Mouse (Mus musculus) heart, embryonic 11.5 days (tissue): ENCODE results near the gene Rbm43. TPM values are rescaled to one million over a fixed set of nuclear protein-coding genes. Genes with fewer than 3 reads are reported as not detected.

Experiments
- ATAC-seq: fragments of 200-750 bp; cut with Nextera tagmentation; replicated peaks from 2 replicates; pipeline ENCODE4 v1.8.0; 2017; ENCODE audit warnings: moderate library complexity; ENCODE audit not compliant: insufficient number of reproducible peaks, low FRiP score, low TSS enrichment
- H3K27ac ChIP-seq: fragments of 300-500 bp; sonication (generic); 2 replicates; pipeline ENCODE4 v1.5.1; 2014; ENCODE audit warnings: mild to moderate bottlenecking, low read depth, low read length
- H3K27me3 ChIP-seq: fragments of 300-500 bp; sonication (generic); 2 replicates; pipeline ENCODE4 v1.6.1; 2014; ENCODE audit warnings: mild to moderate bottlenecking, low read length, mixed read lengths; ENCODE audit not compliant: control insufficient read depth, insufficient read depth
- H3K36me3 ChIP-seq: fragments of 300-500 bp; sonication (generic); 2 replicates; pipeline ENCODE4 v1.6.1; 2014; ENCODE audit warnings: mild to moderate bottlenecking, low read length, moderate library complexity, mixed read lengths; ENCODE audit not compliant: control insufficient read depth, insufficient read depth
- H3K4me1 ChIP-seq: fragments of 300-500 bp; sonication (generic); 2 replicates; pipeline ENCODE4 v1.6.1; 2014; ENCODE audit warnings: low read length; ENCODE audit not compliant: control insufficient read depth, insufficient read depth
- H3K4me2 ChIP-seq: fragments of 300-500 bp; sonication (generic); 2 replicates; pipeline ENCODE4 v1.6.1; 2014; ENCODE audit warnings: mild to moderate bottlenecking, moderate library complexity
- H3K4me3 ChIP-seq: fragments of 300-500 bp; sonication (generic); 2 replicates; pipeline ENCODE4 v1.5.1; 2014; ENCODE audit warnings: low read depth, low read length
- H3K9ac ChIP-seq: fragments of 300-500 bp; sonication (generic); 2 replicates; pipeline ENCODE4 v1.6.1; 2014; ENCODE audit warnings: mild to moderate bottlenecking, low read depth, low read length, moderate library complexity
- H3K9me3 ChIP-seq: fragments of 300-500 bp; sonication (generic); replicated peaks from 2 replicates; pipeline ENCODE4 v1.6.1; 2016; ENCODE audit warnings: low read length; ENCODE audit not compliant: control insufficient read depth
- WGBS: fragments of 180-500 bp; shearing (Covaris S2); extraction: QIAGEN DNeasy Blood & Tissue Kit; methylation state at CpG from one replicate; pipeline ENCODE4 v1.1.7; 2014; ENCODE audit not compliant: insufficient replicate concordance; 5-methylcytosine and 5-hydroxymethylcytosine counted together
- polyA plus RNA-seq: library from polyadenylated mRNA; unstranded; fragments of >200 nt; fragmentation: Nextera tagmentation; extraction: Ambion mirVana; gene quantifications from 2 replicates; pipeline ENCODE4 v1.2.1, GENCODE M21; 2014

Gene Rbm43
- polyA plus RNA-seq: 11.6 and 14.4 TPM in 2 replicates

- no peaks in the 10 kb centered on the region; the same call in 1 of the 2 replicates for H3K4me1 ChIP-seq
- H3K9me3 ChIP-seq: no peaks in the 10 kb centered on the region
- peak within 1 kb of the TSS; percentile 44 for H3K4me3 ChIP-seq
- peak within 1 kb of the TSS; percentile 51; the same call in 1 of the 2 replicates for H3K27ac ChIP-seq
- peak within 1 kb of the TSS; percentile 81 for H3K9ac ChIP-seq
- WGBS: 1% methylated on average over 48 of the region's 48 CpGs
- H3K4me2 ChIP-seq: peak within 1 kb of the TSS; percentile 88
- peak; percentile 27; the same call in 1 of the 2 replicates for ATAC-seq
- H3K36me3 ChIP-seq: 0 out of 2 replicates have a peak, but pooled peaks cover 2% of the 10 kb centered on the region
- H3K27me3 ChIP-seq: 0 out of 2 replicates have a peak, but pooled peaks cover 2% of the 10 kb centered on the region
Observed at GRCm38 (mm10) chr2:51934574-51935334, at the start of gene Rbm43. Rbm43 (minus strand) TSS chr2:51935163.

- Histone ChIP-seq H3K36me3 (no peaks in the 10 kb centered on the region), H3K9ac (no peak overlapping the region), H3K4me3 (no peak overlapping the region), H3K9me3 (peaks cover 6% of the 10 kb centered on the region; the same call in 1 of the 2 replicates), H3K27ac (peak overlapping the region; percentile 57), H3K4me2 (peak overlapping the region; percentile 20; the same call in 1 of the 2 replicates), H3K4me1 (no peaks in the 10 kb centered on the region), H3K27me3 (no peaks in the 10 kb centered on the region)
- 49% methylated on average over 13 of the region's 13 CpGs for WGBS
- ATAC-seq: no peak
Observed at GRCm38 (mm10) chr2:51982288-51982687, 47.3 kb upstream of the Rbm43 start.

GRCm38 (mm10) chr2:51981630-51982029, 46.7 kb upstream of the Rbm43 start:
- no peak overlapping the region for H3K9ac ChIP-seq
- H3K4me1 ChIP-seq: no peaks in the 10 kb centered on the region
- H3K9me3 ChIP-seq: peaks cover 6% of the 10 kb centered on the region; the same call in 1 of the 2 replicates
- H3K27me3 ChIP-seq: no peaks in the 10 kb centered on the region
- peak overlapping the region; percentile 9; the same call in 1 of the 2 replicates for H3K4me2 ChIP-seq
- 41% methylated on average over 11 of the region's 11 CpGs for WGBS
- no peak overlapping the region for H3K4me3 ChIP-seq
- no peak for ATAC-seq
- peak overlapping the region; percentile 57 for H3K27ac ChIP-seq
- H3K36me3 ChIP-seq: no peaks in the 10 kb centered on the region

- ATAC-seq: no peak
- Histone ChIP-seq H3K4me2 (peak within 1 kb of the TSS; percentile 69), H3K9me3 (no peaks in the 10 kb centered on the region), H3K27me3 (no peaks in the 10 kb centered on the region), H3K36me3 (no peaks in the 10 kb centered on the region), H3K9ac (peak within 1 kb of the TSS; percentile 75), H3K4me3 (peak within 1 kb of the TSS; percentile 68), H3K27ac (peak within 1 kb of the TSS; percentile 67), H3K4me1 (no peaks in the 10 kb centered on the region)
- 66% methylated on average over 9 of the region's 9 CpGs for WGBS
Observed at GRCm38 (mm10) chr2:51973410-51973968, 38.5 kb upstream of the Rbm43 start, which contains the start of gene Nmi. Nmi (minus strand) TSS chr2:51973494.

GRCm38 (mm10) chr2:51972641-51973409, 37.9 kb upstream of the Rbm43 start:
- Histone ChIP-seq H3K4me1 (no peaks in the 10 kb centered on the region), H3K9me3 (no peaks in the 10 kb centered on the region), H3K9ac (peak overlapping the region; percentile 75), H3K4me2 (peak overlapping the region; percentile 69), H3K4me3 (peak overlapping the region; percentile 68), H3K36me3 (no peaks in the 10 kb centered on the region), H3K27me3 (no peaks in the 10 kb centered on the region), H3K27ac (peak overlapping the region; percentile 67)
- 3% methylated on average over 40 of the region's 40 CpGs for WGBS
- peak; percentile 78 for ATAC-seq

- Histone ChIP-seq H3K9ac (peak overlapping the region; percentile 75; the same call in 1 of the 2 replicates), H3K27ac (no peak overlapping the region; the same call in 1 of the 2 replicates), H3K4me1 (no peaks in the 10 kb centered on the region), H3K36me3 (no peaks in the 10 kb centered on the region), H3K4me3 (peak overlapping the region; percentile 68; the same call in 1 of the 2 replicates), H3K9me3 (no peaks in the 10 kb centered on the region), H3K27me3 (no peaks in the 10 kb centered on the region), H3K4me2 (peak overlapping the region; percentile 69)
- 0 out of 2 replicates have a peak, but pooled peaks have one; percentile 44 for ATAC-seq
- WGBS: 64% methylated on average over 5 of the region's 5 CpGs
Observed at GRCm38 (mm10) chr2:51972142-51972541, 37.2 kb upstream of the Rbm43 start.

GRCm38 (mm10) chr2:51970897-51971296, 35.9 kb upstream of the Rbm43 start:
- Histone ChIP-seq H3K27me3 (no peaks in the 10 kb centered on the region), H3K9ac (no peak overlapping the region), H3K27ac (no peak overlapping the region), H3K9me3 (no peaks in the 10 kb centered on the region), H3K4me3 (no peak overlapping the region), H3K36me3 (no peaks in the 10 kb centered on the region), H3K4me2 (no peak overlapping the region), H3K4me1 (no peaks in the 10 kb centered on the region)
- 99% methylated on average over 4 of the region's 4 CpGs for WGBS
- ATAC-seq: no peak

GRCm38 (mm10) chr2:51967288-51967687, 32.3 kb upstream of the Rbm43 start:
- no peak for ATAC-seq
- Histone ChIP-seq H3K4me1 (no peaks in the 10 kb centered on the region), H3K9me3 (no peaks in the 10 kb centered on the region), H3K27ac (no peak overlapping the region), H3K4me2 (no peak overlapping the region), H3K27me3 (no peaks in the 10 kb centered on the region), H3K9ac (no peak overlapping the region), H3K36me3 (no peaks in the 10 kb centered on the region), H3K4me3 (no peak overlapping the region)
- 69% methylated on average over 3 of the region's 3 CpGs for WGBS
